Mouse (Mus musculus): ENCODE measurements around the gene 6820408C15Rik.

6820408C15Rik gene

DNA sequence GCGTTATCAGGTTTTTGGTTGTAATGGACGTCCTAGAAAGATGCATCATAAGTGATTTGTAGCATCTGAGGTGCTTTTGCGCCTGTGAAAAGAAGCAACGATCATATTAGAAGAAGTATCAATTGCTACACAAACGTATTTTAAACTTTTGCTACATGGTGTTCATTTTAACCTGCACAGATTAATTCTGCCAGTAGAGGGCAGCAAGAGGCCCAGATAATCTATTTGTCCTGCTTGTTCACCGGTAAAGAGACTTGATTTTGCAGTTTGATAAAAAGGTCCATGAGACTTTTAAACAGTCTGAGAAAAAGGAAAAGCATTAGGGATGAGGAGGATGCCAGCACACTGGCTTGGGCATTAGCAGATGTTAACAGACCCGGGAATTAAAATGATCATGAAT, 55.6 kb downstream of the 6820408C15Rik start:
- DNase-seq (ENCODE audit: low spot score) = no peak

DNA sequence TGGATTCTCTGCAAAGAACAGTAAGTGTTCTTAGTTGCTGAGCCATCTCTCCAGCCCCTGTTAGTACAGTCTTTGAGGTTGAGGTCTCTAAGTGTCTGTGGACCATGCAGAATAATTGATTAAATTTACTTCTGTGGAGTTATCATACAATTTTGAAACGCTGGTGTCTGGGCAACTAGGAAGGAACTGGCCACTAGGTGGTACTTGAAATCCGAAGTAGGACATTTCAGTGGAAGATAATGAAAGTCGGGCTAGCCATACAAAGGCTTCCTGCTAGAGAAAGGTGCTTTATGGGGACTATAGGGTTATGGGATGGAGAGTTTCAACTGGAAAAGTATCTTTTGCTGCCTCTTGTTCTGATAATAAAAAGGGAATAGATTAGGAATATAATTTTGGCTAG, 57.0 kb downstream of the 6820408C15Rik start:
- no peak for DNase-seq (ENCODE audit: low spot score)

DNA sequence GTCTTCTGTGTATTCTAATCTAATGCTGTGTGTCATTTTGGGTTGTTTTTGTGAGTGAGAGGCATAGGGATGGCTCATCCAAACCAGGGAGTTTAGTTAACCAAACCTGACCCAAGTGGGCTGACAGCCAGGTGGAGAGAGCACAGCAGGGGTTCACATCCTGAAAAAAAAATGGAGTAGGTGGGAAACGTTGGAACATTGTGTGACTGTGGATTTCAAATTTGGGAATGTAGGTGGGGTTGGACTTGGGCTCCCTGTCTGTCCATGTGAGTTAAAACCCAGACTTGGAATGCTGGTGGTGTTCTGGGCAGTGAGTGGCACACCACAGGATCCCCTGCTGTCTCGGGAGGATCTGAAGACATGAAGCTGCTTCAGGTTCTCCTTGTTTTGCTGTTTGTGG, 61.4 kb downstream of the 6820408C15Rik start, which contains the start of gene Defb20:
Gene Defb20 (plus strand): TSS at position 301 of the 400 bp plus-strand sequence.
- DNase-seq (ENCODE audit: low spot score) = no peak

DNA sequence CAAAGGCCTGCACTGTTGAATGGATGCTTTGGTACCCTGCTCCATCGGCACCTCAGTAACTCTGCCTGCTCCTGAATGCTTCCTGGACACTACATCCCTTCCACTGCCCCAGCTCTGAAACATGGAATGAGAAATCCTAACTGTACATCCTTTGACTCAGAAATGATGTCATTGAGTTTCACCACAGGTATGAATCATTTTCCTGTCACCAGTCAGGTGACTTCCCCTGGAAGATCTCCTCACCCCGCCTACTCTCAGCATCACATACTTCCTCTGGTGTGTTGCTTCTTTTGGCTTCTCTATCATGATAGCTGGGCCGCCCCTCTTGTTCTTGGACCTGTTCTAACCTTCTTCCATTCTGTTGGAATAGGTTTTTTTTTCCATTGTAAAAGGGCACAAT, 65.5 kb downstream of the 6820408C15Rik start:
- no peak for DNase-seq (ENCODE audit: low spot score)

DNA sequence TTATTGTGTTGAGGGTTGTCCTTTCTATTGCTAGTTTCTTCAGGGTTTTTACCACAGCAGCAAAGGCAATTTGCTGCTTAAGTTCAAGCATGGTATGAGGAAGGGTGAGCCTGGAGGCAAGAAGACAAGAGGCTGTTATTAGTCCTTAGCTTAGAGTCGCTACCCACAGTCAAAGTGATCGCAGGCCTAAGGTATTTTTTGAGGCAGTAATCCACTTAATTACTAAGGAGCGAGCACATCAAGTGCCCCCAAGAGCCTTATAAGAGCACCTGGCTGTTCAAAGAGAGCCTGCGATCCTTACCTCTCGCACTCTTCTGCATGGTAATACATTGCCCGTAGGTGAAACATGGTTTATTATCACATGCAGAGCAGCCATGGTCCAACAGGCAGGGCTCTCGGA, 66.3 kb downstream of the 6820408C15Rik start:
- no peak for DNase-seq (ENCODE audit: low spot score)

DNA sequence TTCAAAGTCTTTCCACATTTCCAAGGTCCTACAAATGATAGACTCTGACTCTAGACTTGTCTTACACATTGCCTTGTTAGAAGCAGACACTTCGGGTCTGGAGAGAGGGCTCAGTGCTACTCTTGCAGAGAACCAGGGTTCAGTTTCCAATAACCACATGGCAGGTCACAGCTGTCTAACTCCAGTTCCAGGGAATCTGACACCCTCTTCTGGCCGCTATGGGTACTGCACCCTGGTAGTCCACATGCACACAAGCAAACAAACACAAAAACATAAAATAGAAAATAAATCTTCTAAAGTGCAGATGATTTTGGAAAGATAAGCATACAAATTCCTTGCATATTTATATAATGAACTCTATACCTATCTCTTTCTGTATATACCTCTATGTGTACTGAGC, 71.6 kb downstream of the 6820408C15Rik start:
- no peak for DNase-seq (ENCODE audit: low spot score)

DNA sequence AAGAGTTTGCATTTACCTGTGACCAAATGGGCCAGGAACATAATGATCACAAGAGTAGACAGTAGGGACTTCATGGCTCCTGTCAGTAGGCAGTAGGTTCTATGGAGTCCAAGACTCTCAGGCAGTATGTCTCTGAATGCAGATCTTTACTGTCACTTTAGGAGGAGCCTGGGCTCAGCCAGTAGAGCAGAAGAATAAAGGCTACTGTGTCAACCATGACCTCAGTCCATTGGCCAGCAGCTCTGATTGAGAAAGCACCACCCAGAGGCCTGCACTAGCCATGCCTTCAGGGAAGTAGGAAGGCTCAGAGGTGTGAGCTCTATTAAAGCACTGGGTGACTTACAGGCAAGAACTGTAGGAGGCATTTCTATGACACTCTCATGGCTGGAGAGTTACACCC, 74.7 kb downstream of the 6820408C15Rik start, which contains the start of gene Defb22:
Gene Defb22 (minus strand): TSS at position 101 of the 400 bp plus-strand sequence.
- no peak for DNase-seq (ENCODE audit: low spot score)

DNA sequence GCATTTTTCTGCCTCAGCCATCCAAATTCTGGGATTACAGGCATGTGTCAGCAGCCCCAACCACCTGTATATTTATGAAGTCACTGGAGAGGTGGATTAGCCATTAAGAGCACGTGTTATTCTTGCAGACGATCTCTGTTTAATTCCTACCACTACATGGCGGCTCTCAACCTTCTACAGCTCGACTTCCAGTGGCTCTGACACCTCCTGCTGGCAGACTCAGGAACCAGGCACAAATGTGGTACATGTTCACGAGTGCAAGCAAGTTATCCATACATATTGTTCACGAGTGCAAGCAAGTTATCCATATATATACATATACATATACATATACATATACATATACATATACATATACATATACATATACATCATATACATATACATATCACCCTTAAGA, 77.8 kb downstream of the 6820408C15Rik start:
- no peak for DNase-seq (ENCODE audit: low spot score)

All from ovary, postnatal 36 days (tissue).